Mouse (Mus musculus): Measurements from ENCODE around the gene Gabra5. TPM values are rescaled to one million over a fixed set of nuclear protein-coding genes. Genes with fewer than 3 reads are reported as not detected.

Gabra5 gene
- polyA plus RNA-seq, 1 experiment from 2014 or later: 0.34 TPM

DNA sequence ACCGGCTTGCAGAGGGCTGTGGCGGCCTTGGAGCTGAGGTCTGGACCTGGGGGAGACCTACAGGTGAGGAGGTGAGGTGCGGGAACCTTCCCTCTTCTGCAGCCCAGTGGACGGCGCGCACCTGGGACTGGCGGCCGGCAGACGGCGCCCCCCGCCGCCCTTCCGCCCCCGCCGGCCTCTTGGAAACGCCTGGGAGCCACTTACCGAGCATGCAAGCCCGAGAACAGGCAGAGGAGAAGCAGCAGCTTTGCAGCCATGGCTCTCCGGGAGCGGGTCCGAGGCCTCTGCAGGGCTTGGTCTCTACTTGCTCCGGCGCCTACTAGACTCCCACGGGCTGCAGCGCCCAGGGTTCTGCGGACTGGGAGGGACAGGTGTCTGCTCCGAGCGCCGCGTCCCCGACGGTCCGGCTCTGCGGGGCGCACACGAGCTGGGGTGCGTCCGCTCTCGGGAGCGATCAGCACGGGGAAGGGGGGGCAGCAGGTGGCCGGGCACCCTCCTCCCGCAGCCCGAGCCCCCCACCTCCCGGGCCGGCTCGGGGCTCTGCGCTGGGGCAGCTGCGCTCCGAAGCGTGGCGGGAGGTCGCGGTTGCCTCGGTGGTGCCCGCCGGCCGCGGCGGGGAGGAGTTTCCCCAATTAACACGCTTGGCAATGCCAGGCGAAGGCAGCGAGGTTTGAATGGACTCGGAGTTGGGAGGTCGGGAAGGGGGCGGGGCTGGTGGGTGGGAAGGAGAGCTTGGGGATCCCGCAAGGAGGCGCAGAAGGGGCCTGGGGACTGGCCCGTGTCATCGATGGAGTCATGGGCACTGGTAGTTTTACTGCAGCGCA lies 123.1 kb downstream of the Gabra5 start, which contains the start of gene Gabrg3:
Gene Gabrg3 (minus strand): TSS at position 672 of the 824 bp plus-strand sequence.
- H3K4me3 ChIP-seq: peak within 1 kb of the TSS; percentile 55
- no peak within 1 kb of the TSS for H3K27ac ChIP-seq (ENCODE audit: poor library complexity, severe bottlenecking)
- no peaks in the 10 kb centered on the region for H3K36me3 ChIP-seq
- H3K9ac ChIP-seq: peak within 1 kb of the TSS; percentile 7
- WGBS: 1% methylated on average over 64 of the region's 71 CpGs
- H3K4me1 ChIP-seq (replicated peaks): 0 out of 2 replicates have a peak, but pooled peaks cover 5% of the 10 kb centered on the region
- no peaks in the 10 kb centered on the region for H3K9me3 ChIP-seq (replicated peaks)
- peaks cover 42% of the 10 kb centered on the region for H3K27me3 ChIP-seq (replicated peaks)
- ATAC-seq (ENCODE audit: insufficient number of reproducible peaks, low FRiP score): peak; percentile 45; the same call in 1 of the 2 replicates
- H3K4me2 ChIP-seq: peak within 1 kb of the TSS; percentile 93

DNA sequence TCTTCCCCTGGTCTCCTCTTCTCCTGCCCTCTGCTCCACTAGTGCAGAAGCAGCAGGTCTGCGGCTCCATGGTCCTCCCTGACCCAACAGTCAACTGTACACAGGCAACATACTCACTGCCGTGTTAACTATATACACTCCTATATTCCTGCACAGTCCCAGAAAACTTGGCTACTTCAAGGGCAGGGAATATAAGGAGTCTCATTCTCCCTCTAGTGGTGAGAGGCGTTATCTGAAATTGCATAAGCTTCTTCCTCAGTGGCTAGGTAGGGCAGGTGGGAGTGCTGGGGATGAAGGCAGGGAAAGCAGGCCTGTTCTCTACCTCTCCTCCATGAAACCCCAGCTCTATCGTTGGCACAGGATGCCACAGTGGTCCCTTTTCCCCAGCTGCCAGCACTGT lies 125.7 kb downstream of the Gabra5 start:
- Histone ChIP-seq H3K4me1 (replicated peaks) (0 out of 2 replicates have a peak, but pooled peaks cover 5% of the 10 kb centered on the region), H3K4me2 (no peak overlapping the region), H3K27ac (ENCODE audit: poor library complexity, severe bottlenecking) (no peak overlapping the region), H3K9me3 (replicated peaks) (no peaks in the 10 kb centered on the region), H3K27me3 (replicated peaks) (peaks cover 42% of the 10 kb centered on the region), H3K36me3 (no peaks in the 10 kb centered on the region), H3K9ac (no peak overlapping the region), H3K4me3 (no peak overlapping the region)
- WGBS: 31% methylated on average over 4 of the region's 4 CpGs
- ATAC-seq (ENCODE audit: insufficient number of reproducible peaks, low FRiP score): no peak

DNA sequence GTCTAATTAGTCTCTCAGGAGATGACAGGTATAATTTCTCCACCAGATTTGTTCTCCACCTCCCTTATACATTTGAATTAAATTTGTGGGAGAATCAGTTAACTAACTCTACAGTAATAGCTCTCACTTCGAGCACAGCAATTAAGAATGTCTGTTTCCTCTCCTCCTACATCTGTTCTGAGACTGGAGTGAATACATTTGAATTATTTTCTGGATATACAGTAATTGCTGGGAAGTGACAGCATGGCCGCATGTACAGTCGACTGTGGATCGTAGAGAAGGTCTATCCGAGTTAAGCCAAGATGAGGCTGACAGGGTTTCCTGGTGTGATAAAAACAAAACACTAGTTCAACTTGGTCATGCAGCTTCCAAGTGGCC lies 143.9 kb downstream of the Gabra5 start:
- Histone ChIP-seq H3K27ac (ENCODE audit: poor library complexity, severe bottlenecking) (no peak overlapping the region), H3K9me3 (replicated peaks) (no peaks in the 10 kb centered on the region), H3K9ac (no peak overlapping the region), H3K4me2 (no peak overlapping the region), H3K36me3 (no peaks in the 10 kb centered on the region), H3K4me1 (replicated peaks) (no peaks in the 10 kb centered on the region), H3K4me3 (no peak overlapping the region), H3K27me3 (replicated peaks) (no peaks in the 10 kb centered on the region)
- WGBS: 76% methylated on average over 5 of the region's 5 CpGs
- no peak for ATAC-seq (ENCODE audit: insufficient number of reproducible peaks, low FRiP score)

DNA sequence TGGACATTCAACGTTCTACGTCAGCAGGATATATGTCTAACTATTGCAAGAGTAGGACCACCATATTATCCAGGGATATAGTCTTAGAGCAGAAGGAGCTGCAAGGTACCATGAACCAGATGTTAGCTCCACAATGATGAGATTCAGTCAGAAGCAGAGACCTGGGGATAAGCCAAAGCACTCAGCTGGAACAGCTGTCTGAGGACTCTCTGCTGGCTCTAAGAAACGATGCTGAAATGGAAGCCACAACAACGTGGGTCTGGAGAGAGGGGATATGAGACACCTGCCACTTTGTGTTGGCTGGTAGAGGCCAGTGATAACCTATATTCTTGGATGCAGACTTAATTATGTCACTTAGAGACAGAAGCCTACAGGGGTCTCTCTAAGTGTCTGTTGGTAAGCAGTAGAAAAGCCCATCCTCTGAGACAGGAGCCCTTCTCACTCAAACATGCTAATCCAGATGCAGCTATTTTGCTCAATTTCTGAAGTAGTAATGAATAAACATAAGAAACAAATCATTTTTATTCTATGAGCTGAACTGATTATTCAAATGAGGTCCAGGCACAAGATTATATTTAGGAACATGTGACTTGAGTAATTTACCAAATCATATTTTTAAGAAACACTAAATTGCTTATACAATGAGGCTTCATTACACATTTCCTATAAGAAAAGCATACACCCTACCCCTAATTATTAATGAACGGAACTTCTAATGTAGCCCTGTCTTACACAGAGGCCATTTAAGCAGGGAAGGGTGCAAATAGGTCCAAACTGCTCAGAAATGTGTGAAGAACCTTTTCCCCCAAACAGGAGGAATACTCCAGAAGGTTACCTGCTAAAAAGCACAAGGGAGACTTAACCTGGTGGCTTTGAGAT lies 144.5 kb downstream of the Gabra5 start:
- no peaks in the 10 kb centered on the region for H3K27me3 ChIP-seq (replicated peaks)
- no peak overlapping the region for H3K4me3 ChIP-seq
- no peaks in the 10 kb centered on the region for H3K9me3 ChIP-seq (replicated peaks)
- H3K4me2 ChIP-seq: no peak overlapping the region
- H3K4me1 ChIP-seq (replicated peaks): no peaks in the 10 kb centered on the region
- H3K9ac ChIP-seq: no peak overlapping the region
- H3K36me3 ChIP-seq: no peaks in the 10 kb centered on the region
- 82% methylated on average over 5 of the region's 5 CpGs for WGBS
- ATAC-seq (ENCODE audit: insufficient number of reproducible peaks, low FRiP score): no peak
- H3K27ac ChIP-seq (ENCODE audit: poor library complexity, severe bottlenecking): no peak overlapping the region

DNA sequence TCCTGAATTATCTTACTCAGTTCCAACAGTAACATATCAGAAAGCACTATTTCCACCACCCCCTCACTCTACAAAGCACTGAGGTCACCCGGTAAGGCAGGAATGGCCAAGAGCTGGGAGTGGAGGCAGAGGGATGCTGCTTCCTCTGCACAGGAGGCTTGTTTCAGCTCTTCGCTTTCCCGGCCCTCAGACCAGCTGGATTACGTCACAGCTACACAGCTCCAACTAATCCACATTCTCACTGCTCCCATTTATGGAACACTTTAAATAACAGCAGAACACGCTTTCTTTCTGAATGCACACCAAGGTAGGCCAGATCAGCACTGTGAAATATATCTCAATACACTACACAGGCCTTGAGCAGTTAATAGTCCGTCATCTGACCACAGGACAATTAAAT lies 146.0 kb downstream of the Gabra5 start:
- Histone ChIP-seq H3K9me3 (replicated peaks) (no peaks in the 10 kb centered on the region), H3K27me3 (replicated peaks) (no peaks in the 10 kb centered on the region), H3K36me3 (no peaks in the 10 kb centered on the region), H3K4me1 (replicated peaks) (no peaks in the 10 kb centered on the region), H3K9ac (no peak overlapping the region), H3K27ac (ENCODE audit: poor library complexity, severe bottlenecking) (no peak overlapping the region), H3K4me3 (no peak overlapping the region), H3K4me2 (no peak overlapping the region)
- 62% methylated on average over 6 of the region's 6 CpGs for whole genome bisulfite sequencing
- ATAC-seq (ENCODE audit: insufficient number of reproducible peaks, low FRiP score): no peak

DNA sequence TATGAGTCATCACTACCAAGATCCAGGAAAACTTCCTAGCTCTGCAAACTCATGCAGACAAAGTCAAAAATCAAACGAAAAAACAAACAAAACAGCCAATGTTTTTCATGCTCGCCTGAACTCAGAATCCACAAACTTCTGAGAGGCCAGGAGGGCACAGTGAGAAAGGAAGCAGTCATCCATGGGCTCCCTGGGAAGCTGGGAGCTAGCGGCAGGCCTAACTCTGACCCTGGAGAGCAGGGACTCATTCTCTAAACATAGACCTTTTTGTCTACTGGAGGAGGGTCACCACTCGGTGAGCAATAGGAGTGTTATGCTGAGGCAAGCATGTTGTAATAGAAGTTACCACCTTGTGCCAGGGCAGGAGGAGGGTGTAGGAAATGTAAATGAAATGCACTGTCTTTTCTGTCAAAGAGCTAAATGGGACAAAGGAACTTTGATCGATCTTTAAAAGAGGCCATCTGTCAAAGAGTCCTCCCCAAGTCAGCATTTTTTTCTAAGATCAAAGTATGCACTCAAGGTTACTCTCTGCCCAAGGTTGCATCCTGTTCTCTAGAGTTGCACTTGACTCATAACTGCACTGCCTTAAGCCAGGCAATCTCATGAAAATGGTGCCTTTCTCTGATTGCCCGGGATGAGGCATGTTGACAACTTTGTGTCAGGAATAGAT lies 151.9 kb downstream of the Gabra5 start:
- 63% methylated on average over 6 of the region's 6 CpGs for WGBS
- ATAC-seq (ENCODE audit: insufficient number of reproducible peaks, low FRiP score): no peak
- H3K4me2 ChIP-seq: no peak overlapping the region

More for the DNA sequence above, 151.9 kb downstream of the Gabra5 start:
- Histone ChIP-seq H3K27me3 (replicated peaks) (no peaks in the 10 kb centered on the region), H3K9me3 (replicated peaks) (no peaks in the 10 kb centered on the region), H3K4me1 (replicated peaks) (0 out of 2 replicates have a peak, but pooled peaks cover 5% of the 10 kb centered on the region), H3K36me3 (no peaks in the 10 kb centered on the region), H3K9ac (no peak overlapping the region), H3K27ac (ENCODE audit: poor library complexity, severe bottlenecking) (no peak overlapping the region), H3K4me3 (no peak overlapping the region)

Other genes starting within 250 kb of the Gabra5 start
- gene Gabrg3, start 122.9 kb downstream of the Gabra5 start, polyA plus RNA-seq (2016; fragmentation: Nextera tagmentation; extraction: Ambion mirVana): 0.20 and 0.69 TPM in 2 replicates
- gene Gabrb3, start 90.4 kb downstream of the Gabra5 start, polyA plus RNA-seq (2016; fragmentation: Nextera tagmentation; extraction: Ambion mirVana): 2.3 and 3.7 TPM in 2 replicates

All from heart, embryonic 12.5 days (tissue).